Comparison of ENCODE assay signal across 24 mouse cellular contexts in genomic region chr16:93522485-93522884, GRCm38 (mm10).
A peak's percentile ranks its signal among the peaks of the same experiment; 100 is the strongest.
DNase-seq lines count a peak whose midpoint lies in the region; ATAC-seq and TF ChIP-seq lines count a peak whose summit lies in the region.
"Had no signal": no experiment of that assay in that cellular context is flagged by ENCODE, and none has a peak within 500 bp of the region (broad histone marks: within the 10 kb centered on the region; RNA-seq: fewer than 3 reads in every experiment).

No protein-coding gene starts in this region.

- H3K27me3 ChIP-seq in hindbrain, postnatal 0 days (ENCODE audit: insufficient read depth, low read length), result no peaks in the 10 kb centered on the region; the same call in 1 of the 2 replicates
- no peaks in the 10 kb centered on the region for H3K27me3 ChIP-seq in hindbrain, embryonic 11.5 days (ENCODE audit: control insufficient read depth, insufficient read depth, low read length)
- H3K27me3 ChIP-seq in CH12.LX (replicated peaks), result no peaks in the 10 kb centered on the region
- H3K27me3 ChIP-seq in MEL (ENCODE audit: control insufficient read depth in 1 of 2, insufficient read depth in 2 of 2, low read length in 2 of 2), result peaks cover 0 to 2% of the 10 kb centered on the region in 2 experiments; a peak in 2 of 4 replicates

- no peak overlapping the region for H3K9ac ChIP-seq in hindbrain, postnatal 0 days (replicated peaks; ENCODE audit: low read length)
- H3K9ac ChIP-seq in hindbrain, embryonic 11.5 days (ENCODE audit: low read depth, low read length), result no peak overlapping the region
- H3K9ac ChIP-seq in CH12.LX (ENCODE audit: insufficient read depth, low read depth), result no peak overlapping the region
- H3K9ac ChIP-seq in MEL (ENCODE audit: control insufficient read depth, low read depth, low read length, poor library complexity, severe bottlenecking), result no peak overlapping the region
- H3K9ac ChIP-seq: hindbrain, embryonic 13.5 days had no signal

- no peaks in the 10 kb centered on the region for H3K79me2 ChIP-seq in CH12.LX (replicated peaks; ENCODE audit: control insufficient read depth, extremely low read depth, insufficient read depth, poor library complexity, severe bottlenecking)
- no peaks in the 10 kb centered on the region for H3K79me2 ChIP-seq in MEL (ENCODE audit: control insufficient read depth, insufficient read depth, low read length, poor library complexity)

- no peak overlapping the region for H3K4me2 ChIP-seq in hindbrain, postnatal 0 days (ENCODE audit: low read depth, low read length)
- no peak overlapping the region for H3K4me2 ChIP-seq in hindbrain, embryonic 11.5 days (replicated peaks; ENCODE audit: low read depth, low read length)
- H3K4me2 ChIP-seq in CH12.LX (ENCODE audit: insufficient read depth, low read depth, poor library complexity, severe bottlenecking), result no peak overlapping the region
- H3K4me2 ChIP-seq: heart, embryonic 11.5 days; hindbrain, embryonic 13.5 days had no signal

- DNase-seq in hindbrain, postnatal 0 days (ENCODE audit: low spot score), result no peak
- DNase-seq in hindbrain, embryonic 11.5 days (ENCODE audit: low spot score), result no peak
- DNase-seq in CH12.LX (ENCODE audit: extremely low read depth), result no peak
- no peak for DNase-seq in MEL (ENCODE audit: low read depth, low spot score)
- DNase-seq in ZHBTc4 (ENCODE audit: low read depth, low spot score), result peak; percentile 29
- no peak for DNase-seq in testis, postnatal 14 days (ENCODE audit: low spot score)
- no peak for DNase-seq in adrenal gland, adult 18-20 months (ENCODE audit: low spot score in 2 of 2)
- DNase-seq: adrenal gland, postnatal 10 days; adrenal gland, postnatal 36 days; B cell, adult 2 months; cerebellum, adult 18-20 months; cerebellum, adult 9-10 months; cerebellum, postnatal 14 days; gastrocnemius, postnatal 14 days; heart, adult 11 months; kidney, adult 18-20 months had no signal

- no peaks in the 10 kb centered on the region for H3K9me3 ChIP-seq in hindbrain, postnatal 0 days (ENCODE audit: low read length)
- H3K9me3 ChIP-seq in hindbrain, embryonic 11.5 days (ENCODE audit: control insufficient read depth, low read length), result no peaks in the 10 kb centered on the region
- no peaks in the 10 kb centered on the region for H3K9me3 ChIP-seq in CH12.LX (replicated peaks; ENCODE audit: low read length)
- H3K9me3 ChIP-seq in MEL (replicated peaks; ENCODE audit: insufficient read depth, low read length), result no peaks in the 10 kb centered on the region
- H3K9me3 ChIP-seq: forebrain, embryonic 10.5 days; hindbrain, embryonic 13.5 days had no signal

- TF ChIP-seq CTCF in hindbrain, postnatal 0 days (IDR thresholded peaks at IDR 0.05; ENCODE audit: low read depth), result peak; percentile 31; the same call in 1 of the 2 replicates
- TF ChIP-seq CTCF in CH12.LX (conservative IDR thresholded peaks at IDR 0.05 in 1 of 2, IDR thresholded peaks at IDR 0.05 in 1 of 2; ENCODE audit: low read depth in 2 of 2, low read length in 2 of 2), result peak in 1 of 2 experiments; percentile 72; a peak in 2 of 4 replicates
- TF ChIP-seq CTCF in MEL (IDR thresholded peaks at IDR 0.05 in 2 of 3, conservative IDR thresholded peaks at IDR 0.05 in 1 of 3; ENCODE audit: control insufficient read depth in 1 of 3, insufficient read depth in 1 of 3, low read depth in 2 of 3, low read length in 3 of 3, poor library complexity in 1 of 3, severe bottlenecking in 1 of 3), result peak in 1 of 3 experiments; percentile 5; a peak in 1 of 6 replicates

- in situ Hi-C loops in CH12.LX (cut with MboI; ENCODE audit: low pct_ligation_motif_present, low pct_unique_long_range_greater_than_20kb, low sequenced_read_pairs), result no loop called here

- no peaks in the 10 kb centered on the region for H3K4me1 ChIP-seq in hindbrain, postnatal 0 days (ENCODE audit: insufficient read depth, low read length)
- H3K4me1 ChIP-seq in hindbrain, embryonic 11.5 days (replicated peaks; ENCODE audit: control insufficient read depth, insufficient read depth, low read length), result no peaks in the 10 kb centered on the region
- H3K4me1 ChIP-seq in CH12.LX (ENCODE audit: control insufficient read depth in 1 of 2, insufficient read depth in 2 of 2), result peaks cover 10 to 15% of the 10 kb centered on the region in 2 experiments; a peak in 3 of 4 replicates
- H3K4me1 ChIP-seq in MEL (ENCODE audit: control insufficient read depth in 1 of 2, insufficient read depth in 2 of 2, low read length in 2 of 2), result no peaks in the 10 kb centered on the region
- H3K4me1 ChIP-seq: forebrain, embryonic 10.5 days; hindbrain, embryonic 13.5 days had no signal

- ATAC-seq in hindbrain, postnatal 0 days, result no peak
- ATAC-seq in hindbrain, embryonic 11.5 days (ENCODE audit: low FRiP score), result no peak
- ATAC-seq: activated CD4-positive, CD25-positive, alpha-beta regulatory T cell, adult 4 months; forebrain, embryonic 14.5 days; hindbrain, embryonic 16.5 days; inflammation-experienced regulatory T-cells, adult 6 months; intestine, embryonic 16.5 days had no signal

- dilution Hi-C loops in CH12.LX (cut with MboI; ENCODE audit: extremely low pct_ligation_motif_present, extremely low pct_unique_long_range_greater_than_20kb, low sequenced_read_pairs), result no loop called here

- TF ChIP-seq RAD21 in CH12.LX (IDR thresholded peaks at IDR 0.05; ENCODE audit: low read depth, low read length), result peak; percentile 79
- peak; percentile 7 for TF ChIP-seq RAD21 in MEL (IDR thresholded peaks at IDR 0.05; ENCODE audit: low read depth, low read length)

- no peak for TF ChIP-seq EP300 in CH12.LX (IDR thresholded peaks at IDR 0.05; ENCODE audit: low read length)
- no peak for TF ChIP-seq EP300 in MEL (IDR thresholded peaks at IDR 0.05; ENCODE audit: low read depth in 1 of 2, low read length in 2 of 2)

- 72% methylated on average over 2 of the region's 2 CpGs for WGBS in hindbrain, postnatal 0 days
- 58% methylated on average over 2 of the region's 2 CpGs for WGBS in hindbrain, embryonic 11.5 days

- TF ChIP-seq POLR2A in CH12.LX (IDR thresholded peaks at IDR 0.05; ENCODE audit: low read depth, low read length) (no peak), MEL (IDR thresholded peaks at IDR 0.05; ENCODE audit: control insufficient read depth in 1 of 2, insufficient read depth in 1 of 2, low read depth in 1 of 2, low read length in 2 of 2, poor library complexity in 1 of 2) (no peak)

- H3K36me3 ChIP-seq in hindbrain, postnatal 0 days (ENCODE audit: insufficient read depth, low read length), result no peaks in the 10 kb centered on the region
- no peaks in the 10 kb centered on the region for H3K36me3 ChIP-seq in hindbrain, embryonic 11.5 days (ENCODE audit: control insufficient read depth, insufficient read depth, low read length)
- H3K36me3 ChIP-seq in CH12.LX (replicated peaks in 1 of 2; ENCODE audit: control insufficient read depth in 1 of 2, insufficient read depth in 1 of 2, low read length in 1 of 2) (no peaks in the 10 kb centered on the region), MEL (ENCODE audit: control insufficient read depth in 1 of 2, insufficient read depth in 2 of 2, low read length in 2 of 2) (no peaks in the 10 kb centered on the region)
- H3K36me3 ChIP-seq: forebrain, embryonic 10.5 days; hindbrain, embryonic 13.5 days had no signal

- H3K27ac ChIP-seq in hindbrain, postnatal 0 days, result no peak overlapping the region
- no peak overlapping the region for H3K27ac ChIP-seq in hindbrain, embryonic 11.5 days (ENCODE audit: low read depth, low read length)
- H3K27ac ChIP-seq in CH12.LX (ENCODE audit: insufficient read depth, low read depth) (no peak overlapping the region), MEL (ENCODE audit: control insufficient read depth, low read depth, low read length) (no peak overlapping the region)
- H3K27ac ChIP-seq: forebrain, embryonic 10.5 days; hindbrain, embryonic 13.5 days had no signal

- no peak overlapping the region for H3K4me3 ChIP-seq in hindbrain, postnatal 0 days (ENCODE audit: low read length)
- no peak overlapping the region for H3K4me3 ChIP-seq in hindbrain, embryonic 11.5 days (ENCODE audit: low read depth, low read length)
- H3K4me3 ChIP-seq in CH12.LX (replicated peaks in 1 of 3; ENCODE audit: low read depth in 2 of 3, low read length in 2 of 3, poor library complexity in 1 of 3) (no peak overlapping the region), MEL (ENCODE audit: control insufficient read depth in 1 of 2, insufficient read depth in 1 of 2, low read depth in 2 of 2, low read length in 2 of 2) (no peak overlapping the region)
- H3K4me3 ChIP-seq: forebrain, embryonic 10.5 days; hindbrain, embryonic 13.5 days had no signal

TF ChIP-seq in CH12.LX, 34 proteins besides CTCF, POLR2A, EP300 and RAD21:
- TF ChIP-seq SMC3 (IDR thresholded peaks at IDR 0.05; ENCODE audit: low read depth, low read length), result peak; percentile 60
- TF ChIP-seq ZC3H11A (IDR thresholded peaks at IDR 0.05; ENCODE audit: low read depth, low read length), result no peak; the same call in 1 of the 2 replicates

TF ChIP-seq in MEL, 35 proteins besides CTCF, POLR2A, EP300 and RAD21:
- TF ChIP-seq SMC3 (IDR thresholded peaks at IDR 0.05; ENCODE audit: low read depth, low read length), result no peak
- TF ChIP-seq MAZ (IDR thresholded peaks at IDR 0.05; ENCODE audit: low read depth, low read length), result no peak
- TF ChIP-seq ZNF384 (IDR thresholded peaks at IDR 0.05; ENCODE audit: low read depth, low read length), result no peak
- no peak for TF ChIP-seq JUND (IDR thresholded peaks at IDR 0.05; ENCODE audit: low read depth, low read length)
- TF ChIP-seq RCOR1 (IDR thresholded peaks at IDR 0.05; ENCODE audit: low read depth, low read length), result no peak
- TF ChIP-seq MXI1 (IDR thresholded peaks at IDR 0.05; ENCODE audit: low read depth, low read length), result no peak
